Mouse (Mus musculus): ENCODE measurements around the gene Arl2. TPM values are rescaled to one million over a fixed set of nuclear protein-coding genes. Genes with fewer than 3 reads are reported as not detected.

The Arl2 gene
- polyA plus RNA-seq, 1 experiment from 2014 or later, result 106 TPM

DNA sequence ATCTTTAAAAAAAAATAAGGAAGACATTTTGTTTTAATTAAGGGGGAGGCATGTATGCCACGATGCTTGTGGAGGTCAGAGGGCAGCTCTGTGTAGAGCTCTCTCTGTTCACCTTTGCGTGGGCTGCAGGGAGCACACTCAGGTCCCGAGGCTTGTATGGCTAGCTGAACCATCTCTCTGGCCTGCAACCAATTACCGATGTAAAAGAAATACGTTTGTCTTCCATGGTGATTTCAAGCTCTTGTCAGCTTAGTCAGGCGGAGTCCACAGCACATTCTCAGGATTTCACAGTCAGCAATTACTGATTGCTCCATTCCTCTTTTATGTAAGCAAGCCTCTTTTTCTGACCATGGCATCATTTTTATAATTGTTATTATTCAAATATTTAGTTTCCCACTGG lies 40.2 kb downstream of the Arl2 start:
- Histone ChIP-seq H3K4me1 (ENCODE audit: control insufficient read depth, insufficient read depth, low read length) (no peaks in the 10 kb centered on the region), H3K9ac (ENCODE audit: low read length) (no peak overlapping the region), H3K27me3 (ENCODE audit: control insufficient read depth, insufficient read depth, low read length) (no peaks in the 10 kb centered on the region), H3K27ac (ENCODE audit: low read length) (no peak overlapping the region), H3K4me2 (ENCODE audit: low read depth, low read length) (no peak overlapping the region), H3K4me3 (replicated peaks; ENCODE audit: low read length) (no peak overlapping the region), H3K9me3 (replicated peaks; ENCODE audit: control insufficient read depth, low read length) (no peaks in the 10 kb centered on the region), H3K36me3 (ENCODE audit: control insufficient read depth, insufficient read depth, low read length) (no peaks in the 10 kb centered on the region)
- ATAC-seq (ENCODE audit: insufficient read depth, low FRiP score), result no peak
- 53% methylated on average over 6 of the region's 6 CpGs for WGBS

DNA sequence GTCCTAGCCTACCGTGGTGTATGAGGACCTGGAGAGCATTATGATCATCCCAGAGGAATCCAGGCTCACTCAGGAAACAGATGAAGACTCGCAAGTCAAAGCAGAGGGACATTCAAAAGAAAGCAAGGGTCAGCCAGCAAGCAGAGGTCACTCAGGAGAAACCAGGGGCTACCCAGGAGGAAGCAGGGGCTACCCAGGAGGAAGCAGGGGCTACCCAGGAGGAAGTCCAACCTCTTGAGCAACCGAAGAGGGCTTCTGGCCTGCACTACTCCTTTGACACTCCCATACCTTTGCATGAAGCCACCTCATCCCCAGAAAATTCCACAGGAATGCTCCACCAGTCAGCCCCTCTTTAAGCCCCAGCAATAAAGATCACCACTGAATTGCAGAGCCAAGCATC lies 43.5 kb downstream of the Arl2 start:
- ATAC-seq (ENCODE audit: insufficient read depth, low FRiP score), result no peak
- H3K27ac ChIP-seq (ENCODE audit: low read length), result no peak overlapping the region
- no peaks in the 10 kb centered on the region for H3K27me3 ChIP-seq (ENCODE audit: control insufficient read depth, insufficient read depth, low read length)
- H3K4me3 ChIP-seq (replicated peaks; ENCODE audit: low read length), result no peak overlapping the region
- H3K36me3 ChIP-seq (ENCODE audit: control insufficient read depth, insufficient read depth, low read length), result no peaks in the 10 kb centered on the region
- no peaks in the 10 kb centered on the region for H3K4me1 ChIP-seq (ENCODE audit: control insufficient read depth, insufficient read depth, low read length)
- 88% methylated on average over 3 of the region's 3 CpGs for WGBS
- H3K9ac ChIP-seq (ENCODE audit: low read length), result no peak overlapping the region
- H3K9me3 ChIP-seq (replicated peaks; ENCODE audit: control insufficient read depth, low read length), result no peaks in the 10 kb centered on the region
- H3K4me2 ChIP-seq (ENCODE audit: low read depth, low read length), result no peak overlapping the region

DNA sequence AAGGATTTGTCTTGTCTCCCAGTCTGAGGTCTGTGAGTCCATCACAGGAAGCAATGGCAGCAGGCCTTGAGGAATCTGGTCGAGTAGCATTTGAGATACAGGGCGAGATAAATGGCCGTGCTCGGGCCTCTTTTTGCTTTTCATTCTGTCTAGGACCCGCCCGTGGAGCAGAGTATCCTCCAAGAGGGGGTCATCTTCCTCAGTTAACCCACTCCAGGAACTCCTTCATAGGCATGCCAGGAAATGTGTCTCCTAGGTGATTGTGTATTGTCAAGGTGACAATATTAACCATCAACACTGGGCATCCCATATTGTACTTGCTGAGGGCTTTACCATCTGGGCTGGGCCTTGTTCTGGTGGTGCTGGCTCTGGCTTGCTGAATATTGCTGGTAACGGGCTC lies 47.2 kb downstream of the Arl2 start, which contains the start of gene AC131692.1:
AC131692.1 (plus strand) TSS at position 301 of the 400 bp plus-strand sequence.
- WGBS, result 87% methylated on average over 7 of the region's 7 CpGs
- Histone ChIP-seq H3K27me3 (ENCODE audit: control insufficient read depth, insufficient read depth, low read length) (no peaks in the 10 kb centered on the region), H3K9me3 (replicated peaks; ENCODE audit: control insufficient read depth, low read length) (no peaks in the 10 kb centered on the region), H3K27ac (ENCODE audit: low read length) (no peak within 1 kb of the TSS), H3K4me3 (replicated peaks; ENCODE audit: low read length) (no peak within 1 kb of the TSS), H3K4me2 (ENCODE audit: low read depth, low read length) (no peak within 1 kb of the TSS), H3K4me1 (ENCODE audit: control insufficient read depth, insufficient read depth, low read length) (no peaks in the 10 kb centered on the region), H3K36me3 (ENCODE audit: control insufficient read depth, insufficient read depth, low read length) (no peaks in the 10 kb centered on the region), H3K9ac (ENCODE audit: low read length) (no peak within 1 kb of the TSS)
- no peak for ATAC-seq (ENCODE audit: insufficient read depth, low FRiP score)

DNA sequence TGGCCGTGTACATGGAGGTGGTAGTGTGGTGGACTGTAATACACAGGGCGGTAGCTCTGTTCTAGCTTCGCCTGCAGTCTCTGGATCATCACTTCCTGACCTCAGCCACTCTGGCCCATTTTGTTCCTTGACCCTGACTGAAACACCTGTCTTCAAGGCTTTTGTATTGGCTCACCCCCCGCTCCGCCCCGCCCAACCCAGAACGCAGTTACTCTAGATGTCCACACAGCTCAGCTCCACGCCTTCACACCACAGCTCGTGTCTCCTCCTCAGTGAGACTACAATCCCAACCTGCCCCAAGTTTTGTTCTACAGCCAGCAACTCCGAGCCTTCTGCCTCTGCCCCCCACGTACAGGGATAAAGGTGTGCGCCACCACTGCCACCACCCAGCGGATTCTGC lies 52.5 kb downstream of the Arl2 start:
- peaks cover 10% of the 10 kb centered on the region for H3K4me1 ChIP-seq (ENCODE audit: control insufficient read depth, insufficient read depth, low read length)
- H3K9me3 ChIP-seq (replicated peaks; ENCODE audit: control insufficient read depth, low read length), result no peaks in the 10 kb centered on the region
- WGBS, result 92% methylated on average over 13 of the region's 13 CpGs
- H3K36me3 ChIP-seq (ENCODE audit: control insufficient read depth, insufficient read depth, low read length), result no peaks in the 10 kb centered on the region
- H3K27ac ChIP-seq (ENCODE audit: low read length), result no peak overlapping the region
- ATAC-seq (ENCODE audit: insufficient read depth, low FRiP score), result no peak
- H3K27me3 ChIP-seq (ENCODE audit: control insufficient read depth, insufficient read depth, low read length), result no peaks in the 10 kb centered on the region
- H3K9ac ChIP-seq (ENCODE audit: low read length), result no peak overlapping the region
- H3K4me2 ChIP-seq (ENCODE audit: low read depth, low read length), result no peak overlapping the region
- no peak overlapping the region for H3K4me3 ChIP-seq (replicated peaks; ENCODE audit: low read length)

DNA sequence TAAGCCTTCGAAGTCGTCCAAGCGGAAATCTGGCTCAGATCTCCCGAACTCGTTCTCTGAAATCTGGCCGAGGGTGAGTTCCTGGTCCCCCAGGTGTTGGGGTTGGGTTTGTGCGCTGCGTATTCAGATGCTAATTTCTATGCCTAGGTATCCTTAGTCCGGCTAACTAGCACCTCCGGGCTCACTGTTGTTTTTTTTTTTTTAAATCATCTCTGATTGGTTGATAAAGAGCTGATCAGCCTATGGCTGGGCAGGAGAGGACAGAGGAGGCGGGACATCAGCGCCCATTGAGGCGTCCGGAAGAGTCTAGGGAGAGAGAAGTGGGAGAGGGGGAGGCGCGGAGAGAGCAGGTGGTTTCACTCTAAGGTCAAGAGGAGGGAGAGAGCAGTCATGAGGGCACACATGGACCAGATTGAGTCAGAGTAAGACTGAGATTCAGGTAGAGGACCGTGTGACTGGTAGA lies 55.9 kb downstream of the Arl2 start:
- no peaks in the 10 kb centered on the region for H3K9me3 ChIP-seq (replicated peaks; ENCODE audit: control insufficient read depth, low read length)
- peak overlapping the region; percentile 78 for H3K4me3 ChIP-seq (replicated peaks; ENCODE audit: low read length)
- 0% methylated on average over 17 of the region's 17 CpGs for WGBS
- H3K4me1 ChIP-seq (ENCODE audit: control insufficient read depth, insufficient read depth, low read length), result peaks cover 16% of the 10 kb centered on the region
- peak overlapping the region; percentile 69 for H3K4me2 ChIP-seq (ENCODE audit: low read depth, low read length)
- peak overlapping the region; percentile 64 for H3K27ac ChIP-seq (ENCODE audit: low read length)
- peak; percentile 70 for ATAC-seq (ENCODE audit: insufficient read depth, low FRiP score)
- H3K36me3 ChIP-seq (ENCODE audit: control insufficient read depth, insufficient read depth, low read length), result peaks cover 4% of the 10 kb centered on the region; the same call in 1 of the 2 replicates
- no peaks in the 10 kb centered on the region for H3K27me3 ChIP-seq (ENCODE audit: control insufficient read depth, insufficient read depth, low read length)
- H3K9ac ChIP-seq (ENCODE audit: low read length), result peak overlapping the region; percentile 77

DNA sequence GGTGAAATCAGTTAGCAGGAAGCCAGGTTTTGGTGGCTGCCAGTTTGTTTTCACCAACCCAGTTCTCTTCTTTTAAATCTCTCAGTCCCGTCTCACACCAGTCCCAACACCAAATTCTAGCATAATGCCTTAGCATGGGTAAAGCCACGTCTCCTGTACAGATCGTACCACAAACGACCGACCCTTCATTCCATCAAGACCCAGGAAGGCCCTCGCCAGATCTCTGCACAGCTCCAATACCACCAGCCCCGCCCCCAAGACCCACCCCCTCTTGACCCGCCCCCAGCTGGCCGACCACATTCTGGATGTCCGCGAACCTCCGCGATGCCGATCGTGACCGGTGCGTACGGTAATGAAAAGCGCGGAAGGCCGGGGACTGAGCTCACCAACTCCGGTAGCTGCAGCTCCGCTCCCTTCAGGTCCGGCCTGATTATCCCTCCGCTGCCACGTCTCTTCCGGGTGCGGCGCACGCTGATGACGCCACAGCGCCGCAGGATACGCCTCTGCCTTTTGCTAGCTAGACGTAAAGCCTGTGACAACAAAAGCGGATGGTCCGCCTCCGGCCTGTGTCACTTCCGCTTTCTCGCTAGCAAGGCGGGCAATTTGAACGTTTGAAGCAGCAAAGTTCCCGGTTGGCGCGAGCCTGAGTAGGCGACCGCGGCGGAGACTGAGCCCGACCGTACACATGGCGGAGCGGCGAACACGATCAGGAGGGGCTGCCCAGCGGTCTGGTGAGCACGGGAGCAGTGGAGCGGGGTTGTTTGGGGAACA lies 56.7 kb downstream of the Arl2 start, which contains the start of the genes Zfpl1 and Cdca5:
Zfpl1 (minus strand) TSS at position 479 of the 771 bp plus-strand sequence.
Cdca5 (plus strand) TSS at position 506 of the 771 bp plus-strand sequence.
- Histone ChIP-seq H3K4me3 (replicated peaks; ENCODE audit: low read length) (peak within 1 kb of the TSS; percentile 78), H3K27me3 (ENCODE audit: control insufficient read depth, insufficient read depth, low read length) (no peaks in the 10 kb centered on the region), H3K9ac (ENCODE audit: low read length) (peak within 1 kb of the TSS; percentile 84), H3K27ac (ENCODE audit: low read length) (peak within 1 kb of the TSS; percentile 65), H3K36me3 (ENCODE audit: control insufficient read depth, insufficient read depth, low read length) (peaks cover 4% of the 10 kb centered on the region; the same call in 1 of the 2 replicates), H3K4me2 (ENCODE audit: low read depth, low read length) (peak within 1 kb of the TSS; percentile 91), H3K9me3 (replicated peaks; ENCODE audit: control insufficient read depth, low read length) (no peaks in the 10 kb centered on the region), H3K4me1 (ENCODE audit: control insufficient read depth, insufficient read depth, low read length) (peaks cover 16% of the 10 kb centered on the region)
- peak; percentile 90 for ATAC-seq (ENCODE audit: insufficient read depth, low FRiP score)
- under 1% methylated on average over 58 of the region's 58 CpGs for WGBS

Other genes with a start within 250 kb of the Arl2 start
- gene Tigd3, start 247.4 kb downstream of the Arl2 start, polyA plus RNA-seq (2015; fragmentation: Nextera tagmentation; extraction: Ambion mirVana), result 1.7 and 1.8 TPM in 2 replicates
- 117 and 127 TPM in 2 replicates for gene Dpf2, start 228.5 kb downstream of the Arl2 start, polyA plus RNA-seq (2015; fragmentation: Nextera tagmentation; extraction: Ambion mirVana)
- gene Cdc42ep2, start 216.7 kb downstream of the Arl2 start, polyA plus RNA-seq (2015; fragmentation: Nextera tagmentation; extraction: Ambion mirVana), result 13.4 and 13.9 TPM in 2 replicates
- gene Pola2, start 177.3 kb downstream of the Arl2 start, polyA plus RNA-seq (2015; fragmentation: Nextera tagmentation; extraction: Ambion mirVana), result 49.6 and 50.4 TPM in 2 replicates
- gene Slc22a20, start 155.4 kb downstream of the Arl2 start, polyA plus RNA-seq (2015; fragmentation: Nextera tagmentation; extraction: Ambion mirVana), result not detected in 2 replicates
- gene Capn1, start 125.7 kb downstream of the Arl2 start, polyA plus RNA-seq (2015; fragmentation: Nextera tagmentation; extraction: Ambion mirVana), result 22.0 and 22.7 TPM in 2 replicates
- gene Syvn1, start 95.0 kb downstream of the Arl2 start, polyA plus RNA-seq (2015; fragmentation: Nextera tagmentation; extraction: Ambion mirVana), result 27.5 and 29.2 TPM in 2 replicates
- 63.2 and 65.9 TPM in 2 replicates for gene Mrpl49, start 83.8 kb downstream of the Arl2 start, polyA plus RNA-seq (2015; fragmentation: Nextera tagmentation; extraction: Ambion mirVana)
- 635 and 729 TPM in 2 replicates for gene Fau, start 83.7 kb downstream of the Arl2 start, polyA plus RNA-seq (2015; fragmentation: Nextera tagmentation; extraction: Ambion mirVana)
- 25.0 and 26.0 TPM in 2 replicates for gene Znhit2, start 80.4 kb downstream of the Arl2 start, polyA plus RNA-seq (2015; fragmentation: Nextera tagmentation; extraction: Ambion mirVana)
- 25.5 and 29.1 TPM in 2 replicates for gene Tm7sf2, start 73.2 kb downstream of the Arl2 start, polyA plus RNA-seq (2015; fragmentation: Nextera tagmentation; extraction: Ambion mirVana)
- gene Vps51, start 64.3 kb downstream of the Arl2 start, polyA plus RNA-seq (2015; fragmentation: Nextera tagmentation; extraction: Ambion mirVana), result 61.8 and 69.0 TPM in 2 replicates
- gene Tmem262, start 61.5 kb downstream of the Arl2 start, polyA plus RNA-seq (2015; fragmentation: Nextera tagmentation; extraction: Ambion mirVana), result not detected in 2 replicates
- 0.71 and 1.3 TPM in 2 replicates for gene Gm28374, start 59.3 kb downstream of the Arl2 start, polyA plus RNA-seq (2015; fragmentation: Nextera tagmentation; extraction: Ambion mirVana)
- gene Zfpl1, start 56.6 kb downstream of the Arl2 start, polyA plus RNA-seq (2015; fragmentation: Nextera tagmentation; extraction: Ambion mirVana), result 62.7 and 70.3 TPM in 2 replicates
- gene Cdca5, start 56.6 kb downstream of the Arl2 start, polyA plus RNA-seq (2015; fragmentation: Nextera tagmentation; extraction: Ambion mirVana), result 29.9 and 31.0 TPM in 2 replicates
- 0.19 TPM in 1 of 2 replicates, not detected in the other for gene AC131692.1, start 47.1 kb downstream of the Arl2 start, polyA plus RNA-seq (2015; fragmentation: Nextera tagmentation; extraction: Ambion mirVana)
- gene Naaladl1, start 35.8 kb downstream of the Arl2 start, polyA plus RNA-seq (2015; fragmentation: Nextera tagmentation; extraction: Ambion mirVana), result 1.2 and 2.9 TPM in 2 replicates
- 23.8 and 25.2 TPM in 2 replicates for gene Sac3d1, start 22.9 kb downstream of the Arl2 start, polyA plus RNA-seq (2015; fragmentation: Nextera tagmentation; extraction: Ambion mirVana)
- gene Snx15, start 13.2 kb downstream of the Arl2 start, polyA plus RNA-seq (2015; fragmentation: Nextera tagmentation; extraction: Ambion mirVana), result 30.9 and 31.9 TPM in 2 replicates
- 0.25 and 0.44 TPM in 2 replicates for gene Batf2, start 565 bp downstream of the Arl2 start, polyA plus RNA-seq (2015; fragmentation: Nextera tagmentation; extraction: Ambion mirVana)
- gene Majin, start 42.8 kb upstream of the Arl2 start, polyA plus RNA-seq (2015; fragmentation: Nextera tagmentation; extraction: Ambion mirVana), result not detected in 2 replicates
- gene Gpha2, start 84.8 kb upstream of the Arl2 start, polyA plus RNA-seq (2015; fragmentation: Nextera tagmentation; extraction: Ambion mirVana), result 0.41 and 0.48 TPM in 2 replicates
- 20.6 and 22.1 TPM in 2 replicates for gene Ppp2r5b, start 94.3 kb upstream of the Arl2 start, polyA plus RNA-seq (2015; fragmentation: Nextera tagmentation; extraction: Ambion mirVana)
- 9.3 and 11.2 TPM in 2 replicates for gene Atg2a, start 100.1 kb upstream of the Arl2 start, polyA plus RNA-seq (2015; fragmentation: Nextera tagmentation; extraction: Ambion mirVana)
- 77.2 and 98.4 TPM in 2 replicates for gene Ehd1, start 135.2 kb upstream of the Arl2 start, polyA plus RNA-seq (2015; fragmentation: Nextera tagmentation; extraction: Ambion mirVana)
- gene Cdc42bpg, start 164.9 kb upstream of the Arl2 start, polyA plus RNA-seq (2015; fragmentation: Nextera tagmentation; extraction: Ambion mirVana), result 1.9 and 2.0 TPM in 2 replicates
- gene Men1, start 193.4 kb upstream of the Arl2 start, polyA plus RNA-seq (2015; fragmentation: Nextera tagmentation; extraction: Ambion mirVana), result 59.0 and 60.2 TPM in 2 replicates
- gene Map4k2, start 199.6 kb upstream of the Arl2 start, polyA plus RNA-seq (2015; fragmentation: Nextera tagmentation; extraction: Ambion mirVana), result 11.4 and 11.8 TPM in 2 replicates
- 94.5 and 95.1 TPM in 2 replicates for gene Sf1, start 222.1 kb upstream of the Arl2 start, polyA plus RNA-seq (2015; fragmentation: Nextera tagmentation; extraction: Ambion mirVana)
- 17.7 and 55.0 TPM in 2 replicates for gene Pygm, start 242.9 kb upstream of the Arl2 start, polyA plus RNA-seq (2015; fragmentation: Nextera tagmentation; extraction: Ambion mirVana)